Mouse (Mus musculus) kidney, adult 2 months (tissue): Measurements from ENCODE around the gene Stk11ip. TPM values are rescaled to one million over a fixed set of nuclear protein-coding genes. Genes with fewer than 3 reads are reported as not detected.

Source experiments
- DNase-seq: peaks from one replicate; pipeline ENCODE4 v3.0.0; 2021
- H3K27ac ChIP-seq: fragments of 200-500 bp; 2 replicates; pipeline ENCODE4 v1.5.1; 2012; ENCODE audit warnings: low read depth, low read length, control low read depth, inconsistent platforms; ENCODE audit not compliant: insufficient read depth
- H3K27me3 ChIP-seq: fragments of 200-500 bp; replicated peaks from 2 replicates; pipeline ENCODE4 v1.6.1; 2012; ENCODE audit warnings: mild to moderate bottlenecking, moderate library complexity, low read length, inconsistent platforms; ENCODE audit not compliant: control insufficient read depth, insufficient read depth
- H3K36me3 ChIP-seq: fragments of 200-500 bp; 2 replicates; pipeline ENCODE4 v1.6.1; 2012; ENCODE audit warnings: mild to moderate bottlenecking, moderate library complexity, low read length, inconsistent platforms; ENCODE audit not compliant: control insufficient read depth, insufficient read depth
- H3K4me1 ChIP-seq: fragments of 200-500 bp; 2 replicates; pipeline ENCODE4 v1.6.1; 2011; ENCODE audit warnings: low read length; ENCODE audit not compliant: control insufficient read depth, insufficient read depth
- H3K4me3 ChIP-seq: fragments of 200-500 bp; 2 replicates; pipeline ENCODE4 v1.5.1; 2011; ENCODE audit warnings: mild to moderate bottlenecking, low read depth, low read length, control low read depth; ENCODE audit not compliant: insufficient read depth
- CTCF ChIP-seq: fragments of 200-500 bp; conservative IDR thresholded peaks from 2 replicates; pipeline ENCODE4 v1.5.1; 2011; ENCODE audit warnings: low read depth, mild to moderate bottlenecking, control low read depth, low read length, moderate library complexity, mixed read lengths; ENCODE audit not compliant: insufficient read depth, insufficient read length
- POLR2A ChIP-seq: fragments of 200-500 bp; IDR thresholded peaks from one replicate; pipeline ENCODE4 v1.6.1; 2011; ENCODE audit warnings: low read depth, low read length, control low read depth
- WGBS: fragments of 180-500 bp; shearing (Covaris S2); methylation state at CpG from one replicate; pipeline ENCODE4 v1.1.7; 2018; 5-methylcytosine and 5-hydroxymethylcytosine counted together
- polyA plus RNA-seq: library from polyadenylated mRNA; depleted of rRNA; stranded (reverse); fragments of >200 nt; gene quantifications from 2 replicates; pipeline ENCODE4 v1.2.3, GENCODE M21; 2012; rRNA removed

The Stk11ip gene
- 15.5 and 21.0 TPM in 2 replicates for polyA plus RNA-seq

GRCm38 (mm10) chr1:75521321-75522031 lies at the start of gene Stk11ip:
Gene Stk11ip, plus strand, starts transcription at chr1:75521529.
- Histone ChIP-seq H3K27ac (peak within 1 kb of the TSS; percentile 85), H3K36me3 (no peaks in the 10 kb centered on the region), H3K27me3 (no peaks in the 10 kb centered on the region), H3K4me1 (no peaks in the 10 kb centered on the region; the same call in 1 of the 2 replicates), H3K4me3 (peak within 1 kb of the TSS; percentile 70)
- peak; percentile 95 for DNase-seq
- TF ChIP-seq POLR2A (peak; percentile 50), CTCF (no peak)
- under 1% methylated on average over 46 of the region's 46 CpGs for WGBS

GRCm38 (mm10) chr1:75476441-75476840 lies 44.9 kb upstream of the Stk11ip start:
- Histone ChIP-seq H3K4me3 (no peak overlapping the region), H3K27me3 (no peaks in the 10 kb centered on the region), H3K4me1 (peaks cover 8% of the 10 kb centered on the region; the same call in 1 of the 2 replicates), H3K27ac (no peak overlapping the region), H3K36me3 (no peaks in the 10 kb centered on the region)
- no peak for DNase-seq
- WGBS: 95% methylated on average over 11 of the region's 11 CpGs
- TF ChIP-seq CTCF: no peak

DNA sequence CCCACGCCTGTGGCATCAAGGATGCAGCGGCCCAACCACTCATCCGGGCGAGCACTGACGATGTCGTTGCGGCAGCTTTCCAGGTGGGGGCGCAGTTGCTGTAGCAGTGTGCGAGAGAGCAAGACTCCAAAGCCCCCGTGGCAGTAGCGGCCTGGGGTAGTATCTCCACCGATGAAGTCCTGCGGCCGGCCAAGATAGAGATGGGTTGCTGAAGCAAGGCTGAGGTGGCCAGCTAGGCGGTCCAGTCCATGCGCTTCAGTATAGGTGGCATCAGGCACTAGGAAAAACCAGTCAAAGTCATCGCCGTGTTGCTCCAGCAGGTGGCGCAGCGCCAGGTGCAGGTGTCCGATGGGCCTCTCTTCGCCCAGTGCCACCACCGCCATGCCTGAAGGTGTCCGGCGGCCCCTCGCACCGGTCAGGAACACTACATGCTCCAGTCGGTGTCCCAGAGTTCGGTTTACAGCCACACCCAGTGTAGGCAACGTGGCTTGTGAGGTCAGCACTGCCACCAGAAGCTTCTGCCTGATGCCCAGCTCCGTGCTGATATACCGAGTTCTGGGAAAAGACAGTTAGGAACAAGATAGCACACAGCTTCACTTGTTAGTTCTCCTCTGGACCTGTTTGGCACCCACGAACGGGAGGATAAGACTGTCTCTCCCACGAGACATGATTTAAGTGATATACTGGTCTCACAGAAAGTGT lies 43.9 kb upstream of the Stk11ip start:
- Histone ChIP-seq H3K27me3 (no peaks in the 10 kb centered on the region), H3K27ac (no peak overlapping the region), H3K4me1 (peaks cover 8% of the 10 kb centered on the region; the same call in 1 of the 2 replicates), H3K4me3 (peak overlapping the region; percentile 0; the same call in 1 of the 2 replicates), H3K36me3 (no peaks in the 10 kb centered on the region)
- no peak for TF ChIP-seq POLR2A
- TF ChIP-seq CTCF: peak; percentile 65
- WGBS: 13% methylated on average over 35 of the region's 35 CpGs
- peak; percentile 92 for DNase-seq

- DNase-seq: no peak
- TF ChIP-seq CTCF (no peak), POLR2A (no peak)
- no peaks in the 10 kb centered on the region for H3K36me3 ChIP-seq
- 48% methylated on average over 3 of the region's 3 CpGs for WGBS
- H3K4me3 ChIP-seq: no peak overlapping the region
- H3K4me1 ChIP-seq: peaks cover 8% of the 10 kb centered on the region; the same call in 1 of the 2 replicates
- H3K27me3 ChIP-seq: no peaks in the 10 kb centered on the region
- H3K27ac ChIP-seq: no peak overlapping the region
Observed at GRCm38 (mm10) chr1:75477966-75478290, 43.4 kb upstream of the Stk11ip start.

GRCm38 (mm10) chr1:75478497-75478896 lies 42.8 kb upstream of the Stk11ip start:
- no peaks in the 10 kb centered on the region for H3K27me3 ChIP-seq
- no peaks in the 10 kb centered on the region for H3K36me3 ChIP-seq
- H3K4me3 ChIP-seq: peak overlapping the region; percentile 71
- peak; percentile 73 for DNase-seq
- WGBS: under 1% methylated on average over 25 of the region's 25 CpGs
- H3K27ac ChIP-seq: peak overlapping the region; percentile 66; the same call in 1 of the 2 replicates
- no peak for TF ChIP-seq POLR2A
- no peak for TF ChIP-seq CTCF
- H3K4me1 ChIP-seq: peaks cover 8% of the 10 kb centered on the region; the same call in 1 of the 2 replicates

- peaks cover 8% of the 10 kb centered on the region; the same call in 1 of the 2 replicates for H3K4me1 ChIP-seq
- peak; percentile 98 for DNase-seq
- TF ChIP-seq POLR2A: no peak
- no peak for TF ChIP-seq CTCF
- no peaks in the 10 kb centered on the region for H3K27me3 ChIP-seq
- H3K4me3 ChIP-seq: peak within 1 kb of the TSS; percentile 71
- peak within 1 kb of the TSS; percentile 66 for H3K27ac ChIP-seq
- H3K36me3 ChIP-seq: no peaks in the 10 kb centered on the region
- under 1% methylated on average over 76 of the region's 76 CpGs for WGBS
Observed at GRCm38 (mm10) chr1:75478916-75479634, 42.3 kb upstream of the Stk11ip start, which contains the start of the genes Chpf and Tmem198. Gene Chpf, minus strand, starts transcription at chr1:75479307. Gene Tmem198, plus strand, starts transcription at chr1:75479532.

DNA sequence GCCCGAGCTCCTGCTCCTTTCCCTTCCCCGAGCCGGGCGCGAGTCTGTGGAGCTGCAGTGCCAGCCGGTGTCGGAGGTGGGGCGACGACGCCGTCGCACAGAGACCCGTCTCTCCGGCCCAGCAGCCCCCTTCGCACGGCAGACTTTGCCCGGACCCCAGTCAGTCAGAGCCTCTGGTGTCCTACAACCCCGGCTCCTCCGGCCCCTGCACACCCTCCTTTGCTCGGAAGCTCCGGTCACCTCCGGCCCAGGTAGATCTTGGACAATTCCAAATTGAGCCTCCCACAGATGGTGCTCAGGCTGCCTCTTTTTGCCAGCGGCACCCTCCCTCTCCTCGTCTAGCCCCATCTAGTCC lies 41.7 kb upstream of the Stk11ip start:
- under 1% methylated on average over 24 of the region's 24 CpGs for WGBS

More for the DNA sequence above, 41.7 kb upstream of the Stk11ip start:
- no peak for DNase-seq
- H3K27ac ChIP-seq: no peak overlapping the region
- peak overlapping the region; percentile 39; the same call in 1 of the 2 replicates for H3K4me3 ChIP-seq
- no peak for TF ChIP-seq POLR2A
- no peak for TF ChIP-seq CTCF
- no peaks in the 10 kb centered on the region for H3K36me3 ChIP-seq
- H3K27me3 ChIP-seq: no peaks in the 10 kb centered on the region
- peaks cover 8% of the 10 kb centered on the region; the same call in 1 of the 2 replicates for H3K4me1 ChIP-seq
